Mouse (Mus musculus): Measurements from ENCODE around the gene Tnnt2.

Tnnt2 gene

DNA sequence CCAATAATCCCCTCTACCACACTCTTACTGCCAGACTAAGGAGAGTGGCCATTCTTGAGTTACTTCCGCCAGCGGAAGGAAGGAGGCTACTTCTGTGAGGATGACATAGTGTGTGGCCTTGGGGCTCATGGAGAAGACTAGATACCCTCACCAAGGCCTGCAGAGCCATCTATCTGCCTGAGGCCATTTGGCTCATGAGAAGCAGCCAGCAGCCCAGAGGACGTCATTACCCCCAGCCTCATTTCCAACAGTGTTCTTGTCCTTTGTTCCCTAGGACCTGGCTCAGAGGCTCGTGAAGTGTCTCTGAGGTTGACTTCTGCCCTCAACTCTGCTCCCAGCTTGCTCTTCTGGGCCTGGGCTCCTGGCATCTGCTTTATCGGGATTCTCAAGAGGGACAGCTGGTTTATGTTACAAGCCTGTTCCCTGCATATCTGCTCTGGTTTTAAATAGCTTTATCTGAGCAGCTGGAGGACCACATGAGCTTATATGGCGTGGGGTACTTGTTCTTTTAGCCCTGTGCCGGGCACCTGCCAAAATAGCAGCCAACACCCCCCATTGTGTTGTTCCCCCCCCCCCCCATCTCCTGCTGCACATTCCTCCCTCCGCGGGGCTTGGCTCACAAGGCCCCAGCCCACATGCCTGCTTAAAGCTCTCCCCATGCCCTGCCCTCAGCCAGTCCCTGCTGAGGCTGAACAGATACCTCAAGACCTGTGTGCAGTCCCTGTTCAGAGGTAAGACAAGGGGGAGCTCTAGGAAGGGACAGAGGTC lies at the start of gene Tnnt2:
Gene Tnnt2 (plus strand): TSS at position 639 of the 768 bp plus-strand sequence.
- DNase-seq (ENCODE audit: low spot score), result no peak

DNA sequence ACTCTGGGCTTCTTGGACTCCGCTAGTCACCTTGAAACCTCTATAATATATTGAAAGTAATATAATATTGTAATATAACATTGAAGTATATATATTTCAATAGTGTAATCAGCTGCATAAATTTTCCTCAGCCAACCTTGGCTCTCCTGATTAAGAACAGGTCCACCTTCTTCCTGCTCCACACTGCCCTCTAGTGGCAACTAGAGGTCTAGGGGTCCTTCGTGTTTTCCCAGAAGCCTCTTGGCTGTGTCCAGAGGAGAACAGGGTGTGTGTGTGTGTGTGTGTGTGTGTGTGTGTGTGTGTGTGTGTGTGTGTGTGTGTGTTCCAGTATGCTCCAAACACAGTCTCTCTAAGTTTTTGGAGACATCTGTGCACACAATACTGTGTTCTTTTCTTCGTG lies 48.4 kb upstream of the Tnnt2 start:
- DNase-seq (ENCODE audit: low spot score), result peak; percentile 82

DNA sequence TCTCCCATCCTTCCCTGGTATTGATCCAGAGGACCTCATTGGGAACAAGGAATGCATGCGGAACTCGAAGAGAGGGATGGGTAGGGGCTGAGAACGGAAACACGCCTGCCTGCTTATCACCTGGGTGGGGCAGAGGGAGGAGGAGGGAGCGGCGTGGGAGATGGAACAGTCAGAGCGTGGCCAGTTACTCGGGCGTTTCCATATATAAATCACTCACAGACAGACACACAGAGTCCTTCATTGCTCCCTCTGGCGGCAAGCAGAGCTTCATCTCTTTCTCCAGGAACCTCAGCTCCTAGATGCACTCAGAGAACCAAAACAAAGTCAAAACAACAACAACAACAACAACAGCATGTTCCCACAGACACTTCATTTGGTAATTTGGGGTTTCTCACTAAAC lies 47.4 kb upstream of the Tnnt2 start:
- peak; percentile 62 for DNase-seq (ENCODE audit: low spot score)

GRCm38 (mm10) chr1:135789815-135790214 lies 46.3 kb upstream of the Tnnt2 start:
- DNase-seq (ENCODE audit: low spot score), result peak; percentile 80

- DNase-seq (ENCODE audit: low spot score), result no peak
These were observed 43.8 kb upstream of the Tnnt2 start for GRCm38 (mm10) chr1:135792143-135792939.

DNA sequence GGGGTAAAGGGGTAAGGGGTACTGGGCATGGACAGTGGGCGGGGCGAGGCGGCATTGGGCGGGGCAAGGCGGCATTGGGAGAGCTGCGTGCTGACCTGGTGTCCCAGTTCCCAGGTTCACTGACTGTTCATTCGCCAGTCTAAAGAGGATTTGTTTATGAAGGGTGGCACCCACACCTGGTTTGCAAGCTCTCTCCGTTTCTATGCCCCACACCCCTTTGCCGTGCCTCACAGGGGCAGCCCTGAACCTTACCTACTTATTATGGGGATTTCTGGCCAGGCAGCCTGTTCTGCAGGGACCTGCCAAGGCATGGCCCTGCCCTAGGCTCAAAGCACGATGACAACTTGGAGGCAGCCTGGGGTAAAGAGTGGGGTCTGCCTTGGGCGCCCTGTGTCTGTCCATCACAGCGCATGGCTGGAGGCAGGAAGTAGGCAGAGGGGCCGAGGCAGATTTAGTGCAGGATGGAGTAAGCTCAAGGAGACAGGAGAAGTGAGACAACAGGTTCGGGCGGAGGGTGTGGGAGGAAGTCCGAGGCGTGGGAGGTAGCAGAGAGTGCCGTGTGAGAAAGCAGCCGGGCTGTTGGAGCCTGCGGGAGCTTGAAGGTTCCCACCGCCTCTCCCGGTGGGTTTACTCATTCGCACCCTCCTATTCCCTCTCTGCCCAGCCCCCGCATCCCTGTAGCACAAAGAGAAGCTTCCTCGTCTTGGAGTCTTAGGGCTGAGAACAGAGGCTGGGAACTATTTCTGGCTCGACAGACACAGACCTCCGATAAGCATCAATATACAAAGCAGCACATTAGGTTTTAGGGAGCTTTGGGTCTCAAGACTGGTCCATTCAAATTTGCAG lies 42.6 kb upstream of the Tnnt2 start:
- peak; percentile 60 for DNase-seq (ENCODE audit: low spot score)

DNA sequence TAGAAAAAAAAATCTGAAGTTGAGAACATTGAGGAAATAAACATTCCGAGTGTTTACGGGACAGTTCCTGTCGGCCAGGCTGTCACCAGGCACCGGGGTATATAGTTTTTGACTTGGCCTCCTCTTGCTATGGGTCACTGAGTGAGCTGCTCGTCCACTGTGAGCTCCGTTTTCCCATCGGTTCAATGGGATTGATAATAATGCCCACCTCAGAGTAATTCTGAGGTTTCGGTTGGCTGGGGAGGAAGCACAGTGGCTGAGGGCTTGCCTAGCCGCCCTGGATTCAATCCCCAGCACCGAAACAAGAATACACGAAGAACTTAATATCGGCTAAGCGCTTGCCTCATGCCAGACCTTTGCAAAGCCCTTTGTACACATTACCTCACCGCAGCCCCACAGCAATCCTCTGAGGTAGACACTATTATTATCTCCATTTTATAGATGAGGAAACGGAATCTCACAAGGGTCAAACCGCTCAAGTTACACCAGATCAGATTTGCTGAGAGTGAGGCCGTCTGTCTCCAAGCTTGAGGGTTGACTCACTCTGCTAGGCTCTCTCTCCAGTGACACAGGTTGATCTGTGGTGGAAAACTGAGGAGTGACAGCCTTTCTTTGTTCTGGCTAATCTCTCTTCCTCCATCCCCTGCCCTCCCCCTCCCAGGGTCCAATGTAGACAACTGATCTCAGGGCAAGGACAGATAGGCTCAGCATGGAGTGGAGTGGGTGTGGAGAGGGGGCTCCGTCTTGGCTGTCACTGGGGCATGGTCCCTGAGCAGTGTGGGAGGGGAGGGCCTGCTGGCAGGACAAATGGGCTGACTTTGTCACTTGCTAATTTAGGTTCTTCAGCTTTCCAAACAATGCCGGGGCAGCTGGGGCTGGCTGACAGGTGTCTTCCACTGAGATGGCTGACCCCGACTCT lies 41.7 kb upstream of the Tnnt2 start:
- no peak for DNase-seq (ENCODE audit: low spot score)

DNA sequence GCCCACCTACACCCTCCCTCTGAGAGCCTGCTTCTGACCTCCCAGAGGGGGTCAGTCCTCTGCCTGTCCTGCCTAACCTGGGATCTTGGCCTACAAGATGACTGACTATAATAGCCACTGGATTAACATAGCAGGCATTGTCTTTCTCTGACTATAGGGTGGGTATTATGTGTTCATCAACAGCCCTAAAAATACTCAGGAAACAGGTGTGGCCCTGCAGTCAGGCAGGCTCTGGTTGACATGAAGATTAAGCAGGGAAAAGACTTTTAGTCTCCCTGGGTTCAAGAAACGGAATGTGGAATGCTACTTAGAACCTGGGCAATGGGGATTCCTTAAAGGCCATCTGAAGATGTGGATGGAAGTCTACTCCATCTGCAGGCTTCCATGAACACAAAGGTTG lies 37.7 kb upstream of the Tnnt2 start:
- no peak for DNase-seq (ENCODE audit: low spot score)

GRCm38 (mm10) chr1:135799109-135799627 lies 37.0 kb upstream of the Tnnt2 start:
- no peak for DNase-seq (ENCODE audit: low spot score)

DNA sequence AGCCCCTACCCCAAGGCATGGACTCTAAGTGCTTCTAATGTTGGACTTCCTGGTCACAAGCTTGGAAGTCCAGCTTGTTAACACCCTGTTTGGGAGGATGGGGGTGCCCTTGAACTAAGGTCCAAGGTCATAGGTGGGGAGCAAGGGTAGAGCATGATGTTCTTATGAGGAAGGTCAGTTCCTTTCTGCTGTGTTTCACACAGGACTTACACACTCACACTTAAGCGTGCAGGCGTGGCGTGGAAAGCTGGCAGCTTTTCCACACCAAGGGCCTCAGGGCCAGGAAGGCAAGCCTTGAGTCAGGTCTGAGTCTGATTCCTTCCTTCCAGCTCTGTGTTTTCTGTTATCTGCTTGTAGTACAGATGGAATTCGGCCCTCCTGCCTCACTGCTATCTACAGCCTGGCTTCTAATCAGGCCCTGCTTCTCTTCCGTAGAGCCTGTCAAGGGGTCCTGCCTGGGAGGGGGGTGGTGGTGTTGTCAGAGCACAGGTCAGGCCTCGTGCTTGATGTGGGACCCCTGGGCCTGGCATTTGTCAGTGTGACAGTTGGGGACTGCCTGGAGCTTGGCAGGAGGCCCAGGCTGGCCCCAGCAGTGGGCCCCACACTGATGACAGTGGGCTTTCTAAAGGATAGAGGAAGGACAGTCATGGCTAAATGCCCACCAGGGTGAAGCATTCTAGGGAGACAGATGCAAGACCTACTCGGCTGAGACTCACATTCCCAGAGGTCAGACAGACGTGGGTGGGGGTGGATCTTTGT lies 35.8 kb upstream of the Tnnt2 start:
- no peak for DNase-seq (ENCODE audit: low spot score)

DNA sequence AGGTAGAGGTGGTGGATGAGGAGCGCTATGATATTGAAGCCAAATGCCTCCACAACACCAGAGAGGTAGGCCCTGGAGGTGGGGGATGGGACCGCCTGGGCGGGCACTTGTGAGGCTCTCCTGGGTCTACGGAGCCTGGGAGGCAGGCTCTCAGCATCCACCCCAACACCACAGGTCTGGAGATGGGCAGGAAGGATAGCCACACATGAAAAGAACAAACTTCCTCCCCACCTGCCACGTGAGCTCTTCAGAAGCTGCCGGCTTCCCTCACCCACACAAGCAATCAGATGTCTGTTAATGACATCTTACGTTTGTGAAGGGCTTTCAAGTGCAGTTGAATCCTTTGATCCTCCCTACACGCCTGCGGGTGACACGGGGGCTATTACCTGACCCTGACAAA lies 28.6 kb upstream of the Tnnt2 start:
- no peak for DNase-seq (ENCODE audit: low spot score)

- DNase-seq (ENCODE audit: low spot score), result no peak
These were observed 26.0 kb upstream of the Tnnt2 start for GRCm38 (mm10) chr1:135810180-135810579.

- DNase-seq (ENCODE audit: low spot score), result peak; percentile 88
These were observed 25.0 kb upstream of the Tnnt2 start for GRCm38 (mm10) chr1:135811016-135811646.

GRCm38 (mm10) chr1:135812205-135812604 lies 23.9 kb upstream of the Tnnt2 start:
- DNase-seq (ENCODE audit: low spot score), result no peak

- DNase-seq (ENCODE audit: low spot score), result no peak
These were observed 23.5 kb upstream of the Tnnt2 start for GRCm38 (mm10) chr1:135812618-135813017.

GRCm38 (mm10) chr1:135813071-135813470 lies 23.1 kb upstream of the Tnnt2 start:
- DNase-seq (ENCODE audit: low spot score), result no peak

DNA sequence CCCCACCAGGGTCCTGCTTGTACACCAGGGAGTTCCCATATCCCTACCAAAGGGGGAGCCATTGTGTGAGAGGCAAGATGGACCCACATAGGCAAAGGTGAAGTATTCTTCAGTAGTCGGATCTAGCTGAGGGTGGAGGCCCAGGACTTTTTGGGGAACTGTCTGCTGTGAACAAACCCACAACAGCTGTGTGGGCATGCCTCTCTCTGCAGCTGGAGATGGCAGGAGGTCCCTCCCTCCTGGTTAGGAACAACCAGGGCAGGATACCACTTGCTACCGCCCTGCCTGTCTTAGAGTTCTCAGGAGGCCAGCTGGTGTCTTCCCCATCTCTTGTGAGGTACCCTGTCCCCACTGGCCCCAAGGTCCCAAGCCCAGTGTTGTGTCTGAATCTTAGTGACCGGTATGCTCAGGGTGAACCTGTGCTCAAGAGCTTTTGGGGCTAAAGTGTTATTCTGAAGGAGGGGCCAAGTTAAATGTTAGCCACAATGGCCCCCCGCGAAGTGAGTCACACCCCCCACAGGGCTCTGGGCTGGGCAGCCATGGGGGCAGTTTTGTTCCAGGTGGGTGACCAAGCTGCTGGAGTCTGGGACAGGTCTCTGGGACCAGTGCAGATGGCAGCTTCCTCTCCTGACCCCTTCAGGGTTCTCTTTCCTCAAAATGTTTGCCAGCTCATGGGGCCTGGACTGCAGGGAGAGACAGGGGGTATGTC lies 22.3 kb upstream of the Tnnt2 start:
- DNase-seq (ENCODE audit: low spot score), result no peak

- DNase-seq (ENCODE audit: low spot score), result no peak
These were observed 21.6 kb upstream of the Tnnt2 start for GRCm38 (mm10) chr1:135814531-135814930.

GRCm38 (mm10) chr1:135817595-135817994 lies 18.6 kb upstream of the Tnnt2 start:
- DNase-seq (ENCODE audit: low spot score), result no peak
